Comparison of ENCODE assay signal across 33 mouse cellular contexts in genomic region chr19:4449230-4449629, GRCm38 (mm10). TPM values are rescaled to one million over a fixed set of nuclear protein-coding genes. Genes with fewer than 3 reads are reported as not detected.
"Had no signal": no experiment of that assay in that cellular context is flagged by ENCODE, and none has a peak within 500 bp of the region (broad histone marks: within the 10 kb centered on the region; RNA-seq: fewer than 3 reads in every experiment).

No protein-coding gene starts in this region.

- H3K4me2 ChIP-seq: embryonic facial prominence, embryonic 12.5 days; embryonic facial prominence, embryonic 13.5 days; embryonic facial prominence, embryonic 15.5 days; forebrain, embryonic 12.5 days; forebrain, embryonic 13.5 days; forebrain, embryonic 15.5 days had no signal

- H3K4me3 ChIP-seq: embryonic facial prominence, embryonic 10.5 days; embryonic facial prominence, embryonic 12.5 days; embryonic facial prominence, embryonic 13.5 days; embryonic facial prominence, embryonic 15.5 days; erythroblast, embryonic 14.5 days; forebrain, embryonic 10.5 days; forebrain, embryonic 12.5 days; forebrain, embryonic 13.5 days; forebrain, embryonic 15.5 days; gastrocnemius, adult 2 months; heart, adult 2 months had no signal

- H3K36me3 ChIP-seq: embryonic facial prominence, embryonic 10.5 days; embryonic facial prominence, embryonic 12.5 days; embryonic facial prominence, embryonic 15.5 days; forebrain, embryonic 10.5 days; forebrain, embryonic 12.5 days; forebrain, embryonic 15.5 days had no signal

- H3K4me1 ChIP-seq: forebrain, embryonic 13.5 days had no signal

- H3K27ac ChIP-seq: embryonic facial prominence, embryonic 10.5 days; embryonic facial prominence, embryonic 12.5 days; embryonic facial prominence, embryonic 13.5 days; embryonic facial prominence, embryonic 15.5 days; forebrain, embryonic 10.5 days; forebrain, embryonic 12.5 days; forebrain, embryonic 13.5 days; forebrain, embryonic 15.5 days; gastrocnemius, adult 2 months; heart, adult 2 months had no signal

- H3K27me3 ChIP-seq: embryonic facial prominence, embryonic 12.5 days; embryonic facial prominence, embryonic 13.5 days; embryonic facial prominence, embryonic 15.5 days; forebrain, embryonic 12.5 days; forebrain, embryonic 13.5 days; forebrain, embryonic 15.5 days had no signal

- DNase-seq: cerebellum, adult 8-10 months; cerebellum, adult 9-10 months; cerebellum, adult 9-11 months; cerebellum, postnatal 10 days; cerebellum, postnatal 14 days; cerebellum, postnatal 25 days; cerebellum, postnatal 36 days; embryo, embryonic 11 days; forebrain, postnatal 0 days; gastrocnemius, adult 2 months; gastrocnemius, postnatal 10 days; gastrocnemius, postnatal 14 days; gastrocnemius, postnatal 25 days; gastrocnemius, postnatal 36 days; heart, adult 11 months; heart, adult 18-20 months; heart, adult 2 months had no signal

- ATAC-seq: forebrain, embryonic 13.5 days; forebrain, embryonic 14.5 days; forebrain, embryonic 15.5 days; forebrain, embryonic 16.5 days; forebrain, postnatal 0 days had no signal

- H3K9me3 ChIP-seq: embryonic facial prominence, embryonic 10.5 days; embryonic facial prominence, embryonic 12.5 days; embryonic facial prominence, embryonic 13.5 days; embryonic facial prominence, embryonic 15.5 days; forebrain, embryonic 10.5 days; forebrain, embryonic 12.5 days; forebrain, embryonic 13.5 days; forebrain, embryonic 15.5 days had no signal

- H3K9ac ChIP-seq: embryonic facial prominence, embryonic 12.5 days; embryonic facial prominence, embryonic 13.5 days; embryonic facial prominence, embryonic 15.5 days; forebrain, embryonic 12.5 days; forebrain, embryonic 13.5 days; forebrain, embryonic 15.5 days; forebrain, postnatal 0 days had no signal

RNA-seq across cellular contexts. Expression of gene Rhod, which starts 10.0 kb away (rescaled TPM):
- polyA plus RNA-seq: erythroblast, embryonic 14.5 days had no signal

RNA-seq across cellular contexts. Expression of gene Syt12, which starts 28.0 kb away (rescaled TPM):
- polyA plus RNA-seq: erythroblast, embryonic 14.5 days had no signal

RNA-seq across cellular contexts. Expression of gene 2010003K11Rik, which starts 49.2 kb away (rescaled TPM):
- polyA plus RNA-seq: cortical plate, adult 2 months; embryonic facial prominence, embryonic 10.5 days; embryonic facial prominence, embryonic 11.5 days; embryonic facial prominence, embryonic 12.5 days; embryonic facial prominence, embryonic 13.5 days; embryonic facial prominence, embryonic 14.5 days; embryonic facial prominence, embryonic 15.5 days; erythroblast, embryonic 14.5 days; forebrain, embryonic 10.5 days; forebrain, embryonic 11.5 days; forebrain, embryonic 12.5 days; forebrain, embryonic 13.5 days; forebrain, embryonic 14.5 days; forebrain, embryonic 15.5 days; forebrain, embryonic 16.5 days; forebrain, postnatal 0 days; frontal cortex, adult 2 months had no signal
